Mouse (Mus musculus) left cerebral cortex, postnatal 25 days (tissue): ENCODE measurements around the gene Tctn1. TPM values are rescaled to one million over a fixed set of nuclear protein-coding genes. Genes with fewer than 3 reads are reported as not detected.

Source experiments
- DNase-seq, 2 experiments: peaks; one replicate each; pipeline ENCODE4 v3.0.0; 2022; ENCODE audit warnings: low spot score in 2 of 2, mixed read lengths in 1 of 2
- intact Hi-C: fragments of 180-260 bp; cut with DNase I; formaldehyde crosslinking; loops from one replicate; pipeline ENCODE4 v1.15.1; 2025
- total RNA-seq, 2 experiments: library from RNA; stranded (reverse); gene quantifications; 2 replicates each; pipeline ENCODE4 v1.2.3; 2021

The Tctn1 gene
- total RNA-seq: 10 to 100 TPM in 1 of 2 experiments, 1 to 10 TPM in 1; 9.7 to 12.9 TPM

DNA sequence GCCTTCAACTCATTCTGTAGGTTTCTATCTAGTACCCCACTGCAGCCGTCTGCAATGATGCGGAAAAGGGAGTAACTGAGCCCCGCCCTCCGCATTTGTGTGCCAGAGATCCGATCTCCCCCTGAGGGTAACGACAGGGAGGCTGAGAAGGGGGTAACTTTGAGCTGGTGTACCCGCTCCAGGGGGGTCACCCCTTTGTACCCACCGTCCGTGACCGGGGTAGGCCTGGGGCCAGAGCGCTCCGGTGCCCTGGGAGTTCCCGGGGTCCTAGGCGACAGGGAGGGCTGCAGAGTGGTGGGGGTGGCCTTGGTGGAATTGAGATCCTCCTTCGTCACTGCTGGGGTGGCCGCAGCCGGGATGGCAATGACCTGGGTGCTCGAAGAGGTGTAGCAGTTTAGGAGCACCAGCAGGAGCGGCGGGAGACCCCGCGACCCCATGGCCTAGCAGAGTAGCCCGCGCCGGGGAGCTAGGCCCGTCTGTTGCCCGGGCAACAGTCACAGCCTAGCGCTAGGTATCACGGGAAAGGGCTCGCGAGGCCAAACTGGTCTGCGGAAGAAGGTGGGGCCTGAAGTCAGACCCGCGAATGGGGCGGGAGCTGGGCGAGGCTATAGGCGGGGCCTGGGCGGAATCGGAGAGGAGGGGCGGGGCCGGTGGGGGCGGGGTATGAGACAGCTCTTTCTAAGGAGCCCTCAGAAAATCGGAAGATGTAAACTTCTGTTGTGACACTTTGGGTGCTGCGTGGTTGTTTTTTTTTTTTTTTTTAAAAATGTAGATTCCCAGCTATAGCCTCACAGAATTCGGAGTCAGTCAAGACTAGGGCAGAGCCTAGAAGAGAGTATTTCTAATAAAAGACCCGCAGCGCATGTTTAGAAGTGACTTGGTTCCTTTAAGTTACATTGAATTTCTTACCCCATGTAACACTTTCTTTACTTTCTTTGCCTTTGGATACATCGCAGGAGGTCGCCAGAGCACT lies at the start of gene Tctn1:
Gene Tctn1, minus strand, starts transcription at position 528 of the 973 bp plus-strand sequence.
- DNase-seq: peak; percentile 81 to 89
- intact Hi-C loops: loop anchor here (5.0 kb wide), 2 partner anchors 128 to 132 kb away; partner anchors contain the start of gene Arpc3

DNA sequence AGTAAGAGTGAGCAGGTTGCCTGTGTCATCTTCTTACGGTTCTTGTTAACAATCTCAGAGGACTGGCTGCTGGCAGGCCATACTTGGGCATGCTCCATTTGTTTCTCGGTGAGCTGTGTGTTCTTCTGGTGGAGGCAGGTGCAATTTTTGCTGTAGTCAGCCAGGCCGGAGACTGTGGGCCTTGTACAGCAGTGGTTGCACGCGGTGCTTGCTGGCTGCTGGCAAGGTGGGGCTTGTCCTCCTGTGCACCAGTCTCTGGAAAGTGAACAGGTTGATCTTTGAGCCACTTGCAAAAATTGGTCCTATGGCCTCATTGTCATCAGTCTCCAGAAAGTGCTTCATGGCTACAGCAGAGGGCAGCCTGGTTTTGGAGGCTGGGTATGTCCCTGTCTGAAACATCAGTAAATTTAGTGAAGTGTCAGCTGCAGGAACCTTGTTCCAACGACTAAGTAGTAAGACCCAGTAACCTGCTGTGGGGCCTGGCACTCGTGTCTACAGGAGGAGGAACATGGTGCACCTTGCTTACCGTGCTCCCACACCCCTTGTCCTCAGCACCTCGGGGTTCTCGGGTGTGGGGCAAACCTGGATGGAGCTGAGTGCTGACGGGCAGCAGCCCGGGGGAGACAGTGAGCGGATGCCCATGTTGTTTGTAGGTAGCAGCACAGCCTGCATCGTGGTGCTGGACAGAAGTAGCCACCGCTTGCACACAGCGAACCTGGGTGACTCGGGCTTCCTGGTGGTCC lies 48.9 kb upstream of the Tctn1 start:
- DNase-seq: no peak
- intact Hi-C loops: no loop called here

DNA sequence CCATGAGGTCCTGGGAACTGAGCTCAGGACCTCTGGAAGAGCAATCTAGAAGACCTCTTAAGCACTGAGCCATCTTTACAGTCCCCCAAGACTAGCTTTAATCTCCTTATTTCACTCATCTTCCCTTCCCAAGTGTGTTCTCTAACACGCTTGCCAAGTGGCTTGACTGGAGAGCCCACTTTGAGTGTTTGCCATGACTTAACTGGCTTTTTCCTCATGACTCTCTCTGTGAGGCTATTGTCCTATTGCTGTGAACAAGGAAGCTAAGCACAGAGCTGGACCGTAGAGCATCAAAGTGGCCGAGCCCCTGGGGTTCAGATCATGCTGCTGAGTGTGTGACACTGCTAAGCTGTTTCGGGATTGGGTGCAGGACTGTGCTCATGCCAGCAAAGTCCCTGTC lies 48.1 kb upstream of the Tctn1 start:
- no peak for DNase-seq
- intact Hi-C loops: no loop called here

DNA sequence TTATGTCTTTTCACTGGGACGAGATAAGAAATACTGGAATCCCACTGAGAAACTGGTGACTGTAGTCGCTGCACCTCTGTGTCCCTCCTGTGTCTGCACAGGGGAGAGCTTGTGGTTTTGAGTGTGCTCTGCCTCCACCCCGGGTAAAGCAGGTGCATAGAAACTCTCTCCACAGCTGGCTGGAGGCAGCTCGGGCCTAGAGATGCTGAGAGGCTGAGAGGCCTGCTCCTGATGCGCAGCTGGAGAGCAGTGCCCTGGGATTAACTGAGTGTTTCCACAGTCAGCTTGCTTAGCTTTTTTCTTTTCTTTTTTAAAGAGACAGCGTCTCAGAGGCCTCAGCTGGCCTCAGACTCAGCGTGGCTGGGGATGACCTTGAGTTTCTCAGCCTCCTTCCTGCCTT lies 47.4 kb upstream of the Tctn1 start:
- intact Hi-C loops: no loop called here
- DNase-seq: no peak

DNA sequence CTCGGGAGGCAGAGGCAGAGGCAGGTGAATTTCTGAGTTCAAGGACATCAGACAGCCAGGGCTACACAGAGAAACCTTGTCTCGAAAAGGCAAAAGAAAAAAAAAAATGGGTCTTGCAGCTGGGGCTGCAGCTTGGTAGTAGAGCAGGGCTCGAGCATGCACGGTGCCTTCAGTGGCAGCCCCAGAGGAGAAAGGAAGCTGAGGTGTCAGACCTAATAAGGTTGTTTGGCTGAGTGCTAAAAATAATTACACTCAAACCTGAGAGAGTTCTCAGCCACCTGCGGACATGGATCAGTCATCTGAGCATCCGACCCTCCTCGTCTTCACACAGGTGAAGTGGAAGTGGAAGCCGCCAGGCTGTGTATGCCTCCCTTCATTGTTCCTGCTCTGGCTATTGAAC lies 46.4 kb upstream of the Tctn1 start:
- no peak for DNase-seq
- intact Hi-C loops: no loop called here

DNA sequence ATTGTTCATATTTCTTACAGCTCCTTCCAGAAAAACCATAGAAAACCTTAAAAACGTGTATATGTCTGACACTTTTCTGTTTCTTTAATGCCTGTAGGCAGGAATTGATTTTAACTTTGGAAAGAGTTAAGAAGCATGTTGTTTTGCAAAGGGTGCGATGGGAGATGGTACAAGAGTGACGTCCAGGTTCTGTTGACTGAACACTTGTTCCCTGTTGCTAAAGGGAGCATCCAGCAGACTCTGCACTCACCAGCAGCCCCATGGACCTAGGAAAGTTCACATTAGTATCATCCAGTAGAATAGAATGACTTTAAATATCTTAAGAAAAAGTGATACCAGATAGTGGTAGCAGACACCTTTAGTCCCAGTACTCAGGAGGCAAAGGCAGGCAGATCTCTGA lies 42.3 kb upstream of the Tctn1 start:
- intact Hi-C loops: no loop called here
- DNase-seq: no peak

DNA sequence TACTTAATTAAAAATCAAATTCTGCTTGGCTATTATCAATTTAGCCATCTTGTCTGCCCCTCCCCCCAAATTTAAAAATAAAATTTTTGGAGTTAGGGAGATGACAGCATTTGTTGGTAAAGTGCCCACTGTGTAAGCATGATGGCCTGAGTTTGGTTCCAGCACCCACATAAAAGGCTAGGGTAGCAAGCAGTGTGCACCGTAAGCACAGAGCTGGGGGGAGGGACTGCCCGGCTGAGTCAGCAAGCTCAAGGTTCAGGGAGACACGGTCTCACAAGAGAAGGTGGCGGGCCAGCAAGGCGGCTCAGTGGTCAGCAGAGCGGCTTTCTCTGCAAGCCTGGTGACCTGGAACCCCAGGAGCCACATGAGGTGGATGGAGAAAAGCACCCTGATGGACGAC lies 41.2 kb upstream of the Tctn1 start:
- intact Hi-C loops: no loop called here
- DNase-seq: no peak

DNA sequence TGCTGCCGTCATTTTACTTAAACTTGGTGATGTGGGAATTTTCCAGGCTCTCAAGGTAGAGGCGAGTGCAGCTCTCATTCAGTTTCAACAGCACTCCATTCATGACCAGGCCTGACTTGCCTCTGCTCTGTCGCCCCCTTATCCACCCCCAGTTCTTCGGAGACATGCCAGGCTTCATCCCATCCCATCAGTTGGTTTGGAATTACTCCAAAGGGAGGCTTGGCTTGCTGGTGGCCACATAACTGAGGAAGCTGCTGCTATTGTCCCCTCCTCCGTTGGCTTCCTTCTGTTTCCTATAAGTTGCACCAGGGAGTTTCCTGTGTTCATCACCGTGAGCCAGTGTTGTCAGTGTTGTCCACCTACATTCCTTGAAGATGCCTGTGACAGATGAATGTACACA lies 40.3 kb upstream of the Tctn1 start:
- intact Hi-C loops: no loop called here
- peak in 1 of 2 experiments; percentile 42 for DNase-seq

DNA sequence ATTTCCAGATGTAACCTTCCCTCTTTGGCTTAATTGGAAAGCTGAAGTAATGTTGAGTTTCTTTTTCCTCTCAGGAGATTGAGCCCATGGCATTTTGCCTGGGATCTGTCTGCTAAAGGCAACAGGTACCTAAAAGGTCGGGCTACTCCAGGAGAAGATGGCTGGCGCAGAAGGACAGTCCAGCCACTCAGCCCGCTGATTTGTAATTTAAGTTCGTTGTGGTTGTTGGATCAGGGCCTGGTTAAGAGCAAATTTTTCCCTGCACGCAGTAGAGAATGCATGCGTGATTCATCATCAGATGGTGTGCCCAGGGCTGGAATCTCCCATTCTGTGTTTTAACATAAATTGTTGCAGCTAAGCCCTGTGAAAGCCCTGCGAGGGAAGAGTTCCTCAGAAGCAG lies 39.7 kb upstream of the Tctn1 start:
- intact Hi-C loops: loop anchor here (2.0 kb wide), 1 partner anchor 17 kb away; no protein-coding TSS in a partner anchor
- peak; percentile 32 to 69 for DNase-seq

DNA sequence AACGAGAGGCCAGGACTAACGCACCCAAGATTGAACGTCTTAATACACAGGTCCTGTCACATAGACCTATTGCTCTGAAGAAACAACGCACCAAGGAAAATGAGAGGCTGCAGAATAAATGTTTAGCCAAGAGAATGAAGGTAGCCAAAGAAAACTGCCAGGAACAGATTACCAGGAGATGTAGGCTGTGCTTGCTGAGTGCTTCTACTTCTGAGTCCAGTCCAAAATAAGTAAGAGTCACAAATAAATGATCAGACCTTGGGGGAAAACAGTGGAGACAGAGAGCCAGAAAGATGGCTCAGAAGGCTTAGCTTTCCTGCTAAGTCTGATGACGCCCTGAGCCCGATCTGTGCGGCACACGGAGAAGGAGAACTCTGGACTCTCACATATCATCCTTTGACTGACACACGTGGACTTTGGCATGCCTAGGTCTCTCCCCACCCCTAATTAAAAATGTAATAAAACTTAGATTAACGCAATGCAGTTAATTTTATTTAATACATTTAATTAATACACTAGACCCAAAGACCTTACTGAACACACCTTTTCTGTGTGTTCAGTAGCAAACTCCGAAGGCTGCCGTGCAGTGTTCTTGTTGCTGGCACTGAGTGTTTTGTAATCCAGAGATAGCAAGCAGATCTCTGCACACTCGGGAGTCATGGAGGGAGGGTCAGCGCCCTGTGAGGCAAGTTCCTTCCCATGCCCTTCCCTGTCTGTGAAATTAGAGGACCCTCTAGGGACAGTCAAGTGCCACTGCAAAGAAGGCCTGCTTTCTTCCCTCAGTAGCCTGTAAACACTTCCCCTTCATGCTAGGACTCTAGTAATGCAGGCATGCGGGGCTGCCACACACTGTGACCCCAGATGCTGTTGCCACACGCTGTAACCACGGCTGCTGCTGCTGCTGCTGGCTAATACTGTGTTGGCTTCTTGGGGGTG lies 38.8 kb upstream of the Tctn1 start:
- DNase-seq: no peak
- intact Hi-C loops: loop anchor here (2.0 kb wide), 1 partner anchor 16 kb away; no protein-coding TSS in a partner anchor

DNA sequence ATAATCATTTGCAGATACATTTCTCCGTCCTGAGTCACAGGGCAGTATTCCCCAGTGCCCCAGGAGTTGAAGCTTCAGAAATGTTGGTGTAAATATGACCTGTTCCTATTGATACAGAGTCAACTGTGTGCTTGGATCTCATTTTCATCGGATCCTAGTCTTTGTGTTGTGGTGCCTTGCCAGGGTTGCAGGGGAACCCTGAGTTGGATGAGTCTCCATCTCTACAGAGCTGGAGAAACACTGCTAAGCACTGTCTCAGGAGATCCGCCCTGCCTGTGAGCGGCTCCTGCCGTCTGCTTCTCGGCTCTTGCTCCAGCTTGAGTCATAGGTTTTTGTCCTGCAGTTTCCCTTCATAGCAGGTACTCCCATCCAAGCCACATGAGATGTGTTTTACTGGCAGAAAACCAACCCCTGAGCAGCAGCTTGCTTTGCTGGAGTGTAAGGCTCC lies 35.8 kb upstream of the Tctn1 start:
- peak in 1 of 2 experiments; percentile 62 for DNase-seq
- intact Hi-C loops: no loop called here

DNA sequence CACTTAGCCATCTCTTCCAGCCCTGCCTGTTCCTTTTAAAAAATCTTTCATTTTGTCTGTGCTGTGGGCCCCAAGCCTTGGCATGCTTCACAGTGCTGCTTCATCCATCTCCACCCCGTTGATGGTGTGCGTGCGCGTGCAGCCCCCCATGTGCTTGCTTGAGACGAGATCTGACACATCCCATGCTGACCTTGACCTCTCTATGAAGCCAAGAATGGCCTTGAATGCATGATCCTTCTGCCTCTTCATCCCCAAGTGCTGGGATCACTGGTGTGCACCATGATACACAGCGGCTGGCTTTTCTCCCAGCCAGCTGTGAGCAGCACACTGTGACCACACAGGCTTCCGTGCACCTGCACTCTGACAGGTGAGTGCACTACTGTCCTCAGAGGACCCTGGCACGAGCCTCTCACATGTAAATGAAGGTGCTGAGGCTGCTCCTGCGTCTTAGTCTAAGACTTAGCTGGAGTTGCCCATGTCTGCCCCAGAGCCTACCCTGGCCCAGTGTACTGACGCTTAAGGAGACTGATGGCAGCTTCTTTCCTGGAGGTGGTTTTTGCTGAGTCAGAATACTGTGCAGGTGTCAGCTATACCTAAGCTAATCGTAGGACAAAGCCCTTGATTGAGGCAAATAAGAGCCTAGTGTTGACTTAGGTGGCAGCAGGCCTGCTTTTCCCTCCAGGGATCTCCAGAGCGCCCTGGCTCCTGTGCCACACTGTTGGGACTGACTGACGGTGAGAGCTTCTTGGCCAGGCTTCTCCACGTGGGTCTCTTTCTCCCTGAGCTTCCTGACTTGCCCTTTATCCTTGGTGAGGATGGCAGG lies 31.1 kb upstream of the Tctn1 start:
- no peak for DNase-seq
- intact Hi-C loops: no loop called here

DNA sequence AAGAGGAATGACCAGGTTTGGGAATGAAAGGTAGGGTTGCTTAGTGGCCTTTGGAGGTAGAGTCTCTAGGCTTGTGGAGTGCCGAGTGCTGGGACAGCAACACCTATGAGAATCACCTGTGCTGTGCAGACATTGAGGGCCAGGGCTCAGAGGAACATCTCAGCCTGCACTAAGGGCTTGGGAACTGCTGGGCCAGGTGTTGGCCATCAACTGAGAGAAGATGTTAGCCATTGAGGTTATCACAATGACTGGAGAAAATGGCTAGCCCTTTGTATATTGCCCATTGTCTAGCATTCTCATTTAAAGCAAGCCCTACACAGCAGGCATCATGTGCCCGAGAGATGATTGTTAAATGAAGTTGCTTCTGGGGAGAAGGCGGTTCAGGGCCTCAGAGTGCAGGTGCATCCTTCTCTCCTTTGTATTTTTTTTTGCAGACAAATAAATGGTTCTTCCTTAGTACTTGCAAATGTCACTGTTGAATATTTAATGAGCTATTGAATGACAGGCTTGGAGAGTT lies 30.0 kb upstream of the Tctn1 start:
- intact Hi-C loops: no loop called here
- no peak for DNase-seq

DNA sequence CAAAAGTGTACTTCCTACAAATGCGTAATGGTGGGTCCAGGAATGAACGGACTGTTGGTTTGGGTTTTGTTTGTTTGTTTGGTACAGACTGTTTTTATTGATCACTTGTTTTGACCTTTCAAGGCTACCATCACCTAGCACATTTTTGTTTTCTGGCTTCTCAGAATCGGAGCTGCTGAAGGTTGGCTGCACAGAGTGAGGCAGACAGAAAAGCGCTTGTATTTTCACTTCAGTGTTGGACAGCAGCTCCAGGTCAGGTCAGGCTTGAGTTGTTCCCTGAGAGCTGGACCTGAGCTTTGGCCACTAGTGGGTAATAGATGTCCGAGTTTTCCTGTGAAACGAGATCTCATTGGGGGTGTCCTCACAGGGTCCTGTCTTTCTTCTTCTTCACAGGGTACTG lies 28.9 kb upstream of the Tctn1 start:
- intact Hi-C loops: no loop called here
- DNase-seq: no peak

DNA sequence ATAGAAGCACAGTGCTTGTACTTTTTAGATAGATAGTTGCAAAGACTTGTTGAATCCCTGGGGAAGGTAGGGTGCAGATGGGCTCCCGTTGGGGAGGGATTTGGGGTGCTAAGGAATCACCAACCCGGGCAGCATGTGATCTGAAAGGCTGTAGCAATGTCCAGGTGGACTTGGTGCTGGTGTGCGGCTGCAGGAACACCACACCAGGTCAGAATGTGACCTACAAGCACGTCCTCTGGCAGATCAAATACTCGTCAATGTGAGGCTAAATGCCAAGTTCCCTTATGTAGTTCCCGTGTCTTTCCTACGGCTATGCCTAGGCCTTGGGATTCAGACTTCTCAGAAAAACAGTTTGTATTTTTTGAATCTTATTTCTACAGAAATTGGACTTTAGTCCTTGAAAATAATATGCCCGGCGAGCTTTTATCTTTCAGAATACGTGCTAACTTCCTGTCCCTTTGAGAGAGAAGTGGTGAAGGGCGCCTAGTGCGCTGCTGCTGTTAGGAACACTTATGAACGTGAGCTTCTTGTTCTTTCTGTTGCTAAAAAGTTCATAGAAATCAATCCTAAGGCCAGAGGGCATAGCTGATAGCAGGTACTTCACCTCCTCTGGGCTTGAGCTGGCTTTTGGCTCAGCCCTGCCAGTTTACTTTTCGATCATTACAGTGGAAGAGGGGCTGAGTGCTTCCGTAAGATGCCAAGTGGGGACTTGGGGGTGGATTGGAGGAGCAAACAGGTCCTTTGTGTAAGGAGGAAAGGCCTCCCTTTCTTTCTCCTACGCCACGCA lies 27.5 kb upstream of the Tctn1 start:
- no peak for DNase-seq
- intact Hi-C loops: no loop called here

DNA sequence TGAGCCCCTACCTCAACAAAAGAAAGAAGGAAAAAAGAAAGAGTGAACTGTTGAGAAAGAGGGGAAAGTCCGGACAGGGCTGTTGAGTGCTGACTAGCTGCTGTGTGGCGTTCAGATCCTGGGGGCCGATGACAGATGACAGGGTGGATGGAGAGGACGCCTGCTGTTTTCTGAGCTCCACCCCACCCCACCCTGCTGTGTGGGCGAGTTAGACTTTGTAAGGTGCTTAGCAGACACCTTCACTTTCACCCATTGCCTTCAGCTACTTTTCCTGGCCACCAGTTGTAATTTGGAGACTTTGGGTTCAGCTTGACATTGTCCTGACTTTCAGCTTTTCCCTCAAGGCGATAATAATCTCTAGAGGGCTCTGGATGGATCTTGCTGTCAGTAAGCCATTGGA lies 26.9 kb upstream of the Tctn1 start:
- intact Hi-C loops: no loop called here

DNA sequence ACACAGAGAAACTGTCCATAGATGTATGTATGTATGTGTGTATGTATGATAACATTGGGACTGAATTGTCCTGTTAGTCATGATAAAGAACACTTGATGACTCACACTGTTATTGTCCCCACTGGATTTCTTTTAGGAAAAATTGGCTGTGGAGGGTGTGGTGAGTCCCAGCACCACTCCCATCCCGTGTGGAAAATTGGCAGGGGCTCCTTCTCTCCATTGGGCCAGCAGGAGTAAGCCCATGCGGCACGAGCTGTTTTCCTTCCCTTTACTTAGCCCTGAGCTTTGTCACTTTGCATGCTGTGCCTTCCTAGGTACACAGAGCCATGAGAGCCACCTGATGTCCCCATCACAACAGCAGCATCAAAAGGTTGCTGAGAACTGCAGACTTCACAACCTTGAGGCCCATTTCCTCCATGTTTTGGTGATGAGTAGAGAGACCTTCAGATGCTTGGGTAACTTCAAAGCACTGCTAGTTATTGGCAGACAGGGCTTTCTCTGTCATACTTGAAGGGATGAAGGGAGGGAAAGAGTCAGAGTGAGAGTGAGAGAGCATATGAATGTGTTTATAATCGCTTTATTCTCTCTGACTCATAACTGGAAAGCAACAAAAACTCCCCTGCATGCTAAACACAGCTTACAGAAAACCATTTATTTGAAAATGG lies 24.0 kb upstream of the Tctn1 start:
- intact Hi-C loops: no loop called here
- DNase-seq: no peak

More for the DNA sequence above, 26.9 kb upstream of the Tctn1 start:
- DNase-seq: no peak
